Mouse (Mus musculus): ENCODE results near the gene Top2a. TPM values are rescaled to one million over a fixed set of nuclear protein-coding genes. Genes with fewer than 3 reads are reported as not detected.
A peak's percentile ranks its signal among the peaks of the same experiment; 100 is the strongest.

Top2a gene
- polyA plus RNA-seq, 1 experiment from 2014 or later = 315 TPM

GRCm38 (mm10) chr11:99062661-99063060 is 38.7 kb upstream of the Top2a start:
- H3K27me3 ChIP-seq (replicated peaks; ENCODE audit: control insufficient read depth, insufficient read depth, low read length) = no peaks in the 10 kb centered on the region
- WGBS = 73% methylated on average over 7 of the region's 7 CpGs
- ATAC-seq (replicated peaks; ENCODE audit: low FRiP score) = no peak
- peaks cover 4% of the 10 kb centered on the region; the same call in 1 of the 2 replicates for H3K4me1 ChIP-seq (replicated peaks; ENCODE audit: control insufficient read depth, insufficient read depth, low read length)
- no peak overlapping the region for H3K27ac ChIP-seq (ENCODE audit: low read depth, low read length)
- no peak overlapping the region for H3K4me3 ChIP-seq (ENCODE audit: low read depth, low read length)
- no peak overlapping the region for H3K4me2 ChIP-seq
- DNase-seq (ENCODE audit: low spot score) = no peak
- no peaks in the 10 kb centered on the region for H3K9me3 ChIP-seq (ENCODE audit: control insufficient read depth, low read length)
- H3K9ac ChIP-seq (ENCODE audit: low read depth, low read length) = no peak overlapping the region
- no peaks in the 10 kb centered on the region for H3K36me3 ChIP-seq (ENCODE audit: control insufficient read depth, insufficient read depth, low read length)

DNA sequence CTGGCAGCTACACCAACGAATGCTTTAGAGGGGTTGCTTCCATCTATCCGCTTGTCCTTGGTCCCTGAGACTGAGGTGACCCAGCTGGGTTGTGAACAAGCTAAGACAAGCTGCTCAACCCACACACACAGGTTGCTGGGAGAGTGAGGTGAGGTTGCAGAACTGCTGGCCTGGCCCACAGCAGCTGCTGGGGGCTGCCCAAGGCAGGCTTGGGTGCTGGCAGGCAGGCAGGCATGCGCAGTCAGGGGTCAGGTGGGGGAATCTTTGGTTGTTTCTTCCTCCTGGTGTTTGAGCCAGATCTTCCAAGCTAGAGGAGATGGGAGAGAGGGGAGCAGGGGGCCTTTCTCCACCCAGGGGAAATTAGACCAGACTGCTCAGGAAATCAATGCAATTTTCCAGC is 36.4 kb upstream of the Top2a start:
- no peaks in the 10 kb centered on the region for H3K9me3 ChIP-seq (ENCODE audit: control insufficient read depth, low read length)
- H3K9ac ChIP-seq (ENCODE audit: low read depth, low read length) = no peak overlapping the region
- no peak overlapping the region for H3K4me3 ChIP-seq (ENCODE audit: low read depth, low read length)
- ATAC-seq (replicated peaks; ENCODE audit: low FRiP score) (no peak), DNase-seq (ENCODE audit: low spot score) (no peak)
- H3K36me3 ChIP-seq (ENCODE audit: control insufficient read depth, insufficient read depth, low read length) = no peaks in the 10 kb centered on the region
- WGBS = 87% methylated on average over 3 of the region's 3 CpGs
- H3K4me2 ChIP-seq = no peak overlapping the region
- no peaks in the 10 kb centered on the region for H3K27me3 ChIP-seq (replicated peaks; ENCODE audit: control insufficient read depth, insufficient read depth, low read length)
- H3K4me1 ChIP-seq (replicated peaks; ENCODE audit: control insufficient read depth, insufficient read depth, low read length) = no peaks in the 10 kb centered on the region; the same call in 1 of the 2 replicates
- no peak overlapping the region for H3K27ac ChIP-seq (ENCODE audit: low read depth, low read length)

GRCm38 (mm10) chr11:99055571-99056452 is 31.8 kb upstream of the Top2a start:
- H3K9ac ChIP-seq (ENCODE audit: low read depth, low read length) = no peak overlapping the region
- no peaks in the 10 kb centered on the region for H3K27me3 ChIP-seq (replicated peaks; ENCODE audit: control insufficient read depth, insufficient read depth, low read length)
- 30% methylated on average over 8 of the region's 8 CpGs for WGBS
- H3K4me3 ChIP-seq (ENCODE audit: low read depth, low read length) = no peak overlapping the region
- no peaks in the 10 kb centered on the region for H3K9me3 ChIP-seq (ENCODE audit: control insufficient read depth, low read length)
- H3K36me3 ChIP-seq (ENCODE audit: control insufficient read depth, insufficient read depth, low read length) = peaks cover 15% of the 10 kb centered on the region
- H3K4me1 ChIP-seq (replicated peaks; ENCODE audit: control insufficient read depth, insufficient read depth, low read length) = peaks cover 5% of the 10 kb centered on the region
- DNase-seq (ENCODE audit: low spot score) (no peak), ATAC-seq (replicated peaks; ENCODE audit: low FRiP score) (no peak)
- no peak overlapping the region for H3K4me2 ChIP-seq
- no peak overlapping the region for H3K27ac ChIP-seq (ENCODE audit: low read depth, low read length)

- H3K27me3 ChIP-seq (replicated peaks; ENCODE audit: control insufficient read depth, insufficient read depth, low read length) = no peaks in the 10 kb centered on the region
- H3K9me3 ChIP-seq (ENCODE audit: control insufficient read depth, low read length) = no peaks in the 10 kb centered on the region
- DNase-seq (ENCODE audit: low spot score) (no peak), ATAC-seq (replicated peaks; ENCODE audit: low FRiP score) (no peak)
- H3K36me3 ChIP-seq (ENCODE audit: control insufficient read depth, insufficient read depth, low read length) = peaks cover 16% of the 10 kb centered on the region
- H3K4me3 ChIP-seq (ENCODE audit: low read depth, low read length) = no peak overlapping the region
- H3K9ac ChIP-seq (ENCODE audit: low read depth, low read length) = no peak overlapping the region
- 44% methylated on average over 4 of the region's 4 CpGs for WGBS
- no peak overlapping the region for H3K27ac ChIP-seq (ENCODE audit: low read depth, low read length)
- H3K4me2 ChIP-seq = no peak overlapping the region
- H3K4me1 ChIP-seq (replicated peaks; ENCODE audit: control insufficient read depth, insufficient read depth, low read length) = peaks cover 5% of the 10 kb centered on the region
These were observed 31.2 kb upstream of the Top2a start for GRCm38 (mm10) chr11:99055143-99055542.

DNA sequence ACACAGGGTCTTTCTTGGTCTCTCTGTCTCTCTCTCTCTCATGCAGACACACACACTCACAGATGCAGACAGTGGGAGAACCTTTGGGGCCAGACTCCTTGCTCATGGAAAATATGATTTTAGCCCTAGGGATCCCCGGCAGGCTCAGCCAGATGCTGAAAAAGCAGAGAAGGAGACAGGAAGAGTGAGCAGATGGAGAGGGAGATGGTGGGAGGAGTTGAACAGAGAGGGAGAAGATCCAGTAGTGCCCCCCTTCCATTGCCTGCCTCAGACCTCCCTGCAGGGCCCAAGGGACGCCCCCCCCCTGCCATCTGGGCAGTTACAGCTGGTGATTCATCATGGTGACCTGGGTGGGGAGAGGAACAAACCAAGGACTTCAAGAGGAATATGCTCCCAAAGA is 23.7 kb upstream of the Top2a start:
- H3K9me3 ChIP-seq (ENCODE audit: control insufficient read depth, low read length) = no peaks in the 10 kb centered on the region
- H3K27ac ChIP-seq (ENCODE audit: low read depth, low read length) = peak overlapping the region; percentile 36; the same call in 1 of the 2 replicates
- DNase-seq (ENCODE audit: low spot score) (no peak), ATAC-seq (replicated peaks; ENCODE audit: low FRiP score) (no peak)
- H3K36me3 ChIP-seq (ENCODE audit: control insufficient read depth, insufficient read depth, low read length) = peaks cover 37% of the 10 kb centered on the region
- H3K9ac ChIP-seq (ENCODE audit: low read depth, low read length) = no peak overlapping the region
- no peak overlapping the region for H3K4me2 ChIP-seq
- no peak overlapping the region for H3K4me3 ChIP-seq (ENCODE audit: low read depth, low read length)
- H3K4me1 ChIP-seq (replicated peaks; ENCODE audit: control insufficient read depth, insufficient read depth, low read length) = peaks cover 31% of the 10 kb centered on the region
- 78% methylated on average over 2 of the region's 2 CpGs for WGBS
- H3K27me3 ChIP-seq (replicated peaks; ENCODE audit: control insufficient read depth, insufficient read depth, low read length) = no peaks in the 10 kb centered on the region

- Histone ChIP-seq H3K4me2 (no peak overlapping the region), H3K9me3 (ENCODE audit: control insufficient read depth, low read length) (no peaks in the 10 kb centered on the region), H3K9ac (ENCODE audit: low read depth, low read length) (no peak overlapping the region), H3K4me1 (replicated peaks; ENCODE audit: control insufficient read depth, insufficient read depth, low read length) (peaks cover 31% of the 10 kb centered on the region), H3K27ac (ENCODE audit: low read depth, low read length) (peak overlapping the region; percentile 36; the same call in 1 of the 2 replicates), H3K36me3 (ENCODE audit: control insufficient read depth, insufficient read depth, low read length) (peaks cover 35% of the 10 kb centered on the region), H3K27me3 (replicated peaks; ENCODE audit: control insufficient read depth, insufficient read depth, low read length) (peaks cover 4% of the 10 kb centered on the region), H3K4me3 (ENCODE audit: low read depth, low read length) (no peak overlapping the region)
- DNase-seq (ENCODE audit: low spot score) (no peak), ATAC-seq (replicated peaks; ENCODE audit: low FRiP score) (no peak)
- 61% methylated on average over 5 of the region's 5 CpGs for WGBS
These were observed 23.1 kb upstream of the Top2a start for GRCm38 (mm10) chr11:99047120-99047519.

DNA sequence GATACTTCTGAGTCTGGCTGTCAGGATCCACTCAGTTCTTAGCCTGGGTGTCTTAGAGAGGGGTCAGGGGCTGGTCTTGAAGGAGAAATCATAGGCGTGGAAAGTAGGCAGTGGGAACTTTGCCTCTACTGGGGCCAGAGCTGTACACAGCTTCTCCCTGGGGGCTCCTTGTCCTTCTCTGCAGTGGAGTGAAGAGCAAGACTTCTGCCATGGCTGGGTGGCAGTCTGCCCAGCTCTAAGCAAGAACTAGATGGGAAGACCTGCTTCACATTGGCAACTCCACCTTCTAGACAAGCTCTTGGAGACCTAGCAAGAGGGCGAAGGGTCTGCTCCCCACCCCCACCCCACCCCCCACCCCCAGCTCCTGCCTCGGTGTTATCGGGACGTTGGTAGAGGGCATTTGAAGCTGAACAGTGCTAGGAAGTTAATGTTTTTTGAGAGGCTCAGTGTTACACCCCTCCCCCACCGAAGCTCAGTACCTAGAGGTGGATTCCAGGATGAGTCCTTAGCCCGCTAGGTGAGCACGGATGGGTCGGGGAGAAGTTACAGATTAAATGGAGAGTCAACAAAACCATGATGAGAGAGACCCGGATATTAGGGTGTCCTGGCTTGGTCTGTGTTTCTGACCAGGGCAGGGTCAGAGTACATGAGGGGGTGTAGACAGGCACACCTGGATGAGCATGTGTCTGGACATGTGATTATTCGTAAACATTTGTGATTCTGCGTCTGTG is 21.3 kb upstream of the Top2a start:
- WGBS = 65% methylated on average over 12 of the region's 12 CpGs
- ATAC-seq (replicated peaks; ENCODE audit: low FRiP score) (peak; percentile 37; the same call in 1 of the 2 replicates), DNase-seq (ENCODE audit: low spot score) (no peak)
- Histone ChIP-seq H3K9ac (ENCODE audit: low read depth, low read length) (no peak overlapping the region), H3K4me2 (peak overlapping the region; percentile 57), H3K27me3 (replicated peaks; ENCODE audit: control insufficient read depth, insufficient read depth, low read length) (peaks cover 21% of the 10 kb centered on the region), H3K36me3 (ENCODE audit: control insufficient read depth, insufficient read depth, low read length) (peaks cover 22% of the 10 kb centered on the region), H3K9me3 (ENCODE audit: control insufficient read depth, low read length) (no peaks in the 10 kb centered on the region), H3K27ac (ENCODE audit: low read depth, low read length) (peak overlapping the region; percentile 52), H3K4me3 (ENCODE audit: low read depth, low read length) (no peak overlapping the region), H3K4me1 (replicated peaks; ENCODE audit: control insufficient read depth, insufficient read depth, low read length) (peaks cover 43% of the 10 kb centered on the region)

DNA sequence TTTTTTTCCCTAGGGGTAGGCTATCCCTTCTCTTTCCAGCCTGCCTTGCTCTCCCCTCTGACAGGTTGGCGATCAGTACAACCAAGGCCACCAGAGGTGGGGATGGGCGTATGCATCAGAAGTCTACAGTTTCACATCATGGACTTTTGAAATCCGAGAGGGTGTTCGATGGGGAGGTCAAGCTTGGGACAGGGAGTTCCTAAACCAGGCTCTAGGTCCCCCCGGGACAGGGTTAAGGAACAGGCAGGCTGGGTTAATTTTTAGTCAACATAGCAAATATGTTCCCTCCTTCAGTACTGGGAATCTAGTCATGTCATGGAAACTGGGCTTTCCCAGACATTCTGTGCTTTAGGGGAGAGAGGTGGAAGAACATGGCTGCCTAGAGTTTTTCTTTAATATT is 20.3 kb upstream of the Top2a start:
- 72% methylated on average over 5 of the region's 5 CpGs for WGBS
- H3K36me3 ChIP-seq (ENCODE audit: control insufficient read depth, insufficient read depth, low read length) = peaks cover 15% of the 10 kb centered on the region
- 0 out of 2 replicates have a peak overlapping the region, but pooled peaks have one; percentile 0 for H3K27ac ChIP-seq (ENCODE audit: low read depth, low read length)
- H3K4me1 ChIP-seq (replicated peaks; ENCODE audit: control insufficient read depth, insufficient read depth, low read length) = peaks cover 43% of the 10 kb centered on the region
- H3K27me3 ChIP-seq (replicated peaks; ENCODE audit: control insufficient read depth, insufficient read depth, low read length) = peaks cover 24% of the 10 kb centered on the region
- peak overlapping the region; percentile 57 for H3K4me2 ChIP-seq
- H3K4me3 ChIP-seq (ENCODE audit: low read depth, low read length) = peak overlapping the region; percentile 20
- no peak; the same call in 1 of the 2 replicates for ATAC-seq (replicated peaks; ENCODE audit: low FRiP score)
- H3K9ac ChIP-seq (ENCODE audit: low read depth, low read length) = no peak overlapping the region
- H3K9me3 ChIP-seq (ENCODE audit: control insufficient read depth, low read length) = no peaks in the 10 kb centered on the region
- no peak for DNase-seq (ENCODE audit: low spot score)

All from liver, embryonic 11.5 days (tissue).